Mouse (Mus musculus) left cerebral cortex, adult 2 months (tissue): Measurements from ENCODE around the gene Spopl. TPM values are rescaled to one million over a fixed set of nuclear protein-coding genes. Genes with fewer than 3 reads are reported as not detected.
"Not testable (repeated sequence)": the region's sequence is repeated elsewhere in the genome, so short reads cannot be mapped to it uniquely, and the experiment has no call there.

Source experiments
- DNase-seq, 2 experiments: peaks; one replicate each; pipeline ENCODE4 v3.0.0; 2021 to 2022; ENCODE audit warnings: low spot score in 2 of 2, mixed read lengths in 1 of 2; ENCODE audit errors: extremely low spot score in 1 of 2
- H3K27ac ChIP-seq: fragments of 200-600 bp; 2 replicates; pipeline ENCODE4 v1.8.1; 2022
- H3K4me3 ChIP-seq: fragments of 200-600 bp; 2 replicates; pipeline ENCODE4 v1.8.1; 2022
- CTCF ChIP-seq: fragments of 200-600 bp; IDR thresholded peaks from 2 replicates; pipeline ENCODE4 v1.8.1; 2022; ENCODE audit warnings: antibody characterized with exemption, mild to moderate bottlenecking, moderate library complexity
- intact Hi-C: fragments of 180-260 bp; cut with DNase I; formaldehyde crosslinking; loops from one replicate; pipeline ENCODE4 v1.15.1; 2025
- total RNA-seq, 2 experiments: library from RNA; stranded (reverse); gene quantifications; 2 replicates each; pipeline ENCODE4 v1.2.3; 2021

The Spopl gene
- total RNA-seq, 2 experiments from 2014 or later, result 29.1 to 29.3 TPM

- Histone ChIP-seq H3K27ac (no peak overlapping the region), H3K4me3 (no peak overlapping the region)
- no peak for DNase-seq
- no peak for TF ChIP-seq CTCF
- intact Hi-C loops, result no loop called here
Measured at GRCm38 (mm10) chr2:23547220-23547619, 24.7 kb downstream of the Spopl start.

- no peak for DNase-seq
- H3K27ac ChIP-seq, result no peak overlapping the region
- H3K4me3 ChIP-seq, result no peak overlapping the region
- no peak for TF ChIP-seq CTCF
- intact Hi-C loops, result no loop called here
Measured at GRCm38 (mm10) chr2:23539967-23540366, 31.9 kb downstream of the Spopl start.

- intact Hi-C loops, H3K4me3 ChIP-seq, H3K27ac ChIP-seq, DNase-seq: not testable (repeated sequence)
Measured at GRCm38 (mm10) chr2:23527717-23528116, 44.2 kb downstream of the Spopl start.

DNA sequence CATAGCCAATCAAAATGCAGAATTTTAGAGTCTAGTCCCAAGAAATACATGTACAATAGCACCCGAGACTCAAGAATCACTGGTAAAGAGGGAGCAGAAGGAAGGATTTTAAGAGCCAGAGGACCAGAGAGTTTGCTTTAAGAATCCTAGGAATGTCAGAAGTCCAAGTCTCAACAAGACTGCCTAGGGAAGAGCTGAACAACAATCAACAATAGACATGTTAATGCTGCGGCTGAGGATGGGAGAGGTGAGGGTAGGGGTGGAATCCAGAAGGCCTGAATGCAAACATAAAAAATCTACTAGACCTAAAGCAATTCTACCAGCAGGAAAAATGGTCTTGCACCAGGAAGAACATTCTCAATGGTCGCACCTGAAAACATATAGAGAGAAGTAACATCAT, 66.8 kb downstream of the Spopl start:
- no peak for DNase-seq
- intact Hi-C loops, result no loop called here
- Histone ChIP-seq H3K4me3 (no peak overlapping the region), H3K27ac (no peak overlapping the region)
- no peak for TF ChIP-seq CTCF

DNA sequence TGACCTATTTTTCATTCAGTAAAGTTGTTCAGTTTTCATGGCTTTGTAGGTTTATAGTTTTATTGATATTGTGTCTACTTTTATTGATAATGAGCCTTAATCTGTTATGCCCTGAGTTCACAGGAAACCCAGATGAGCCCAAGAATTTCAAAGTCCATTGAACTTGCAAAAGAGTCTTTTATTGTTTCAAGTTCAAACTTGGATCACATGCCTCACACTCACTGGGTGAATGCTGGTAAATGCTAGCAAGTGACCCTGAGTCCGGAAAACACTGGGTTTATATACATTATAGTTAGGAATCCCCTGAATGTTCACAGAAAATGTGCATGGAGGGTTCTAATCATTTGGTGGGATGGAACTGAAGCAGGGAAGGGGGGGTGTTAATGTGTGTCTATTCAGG, 90.2 kb downstream of the Spopl start:
- Histone ChIP-seq H3K4me3 (no peak overlapping the region), H3K27ac (no peak overlapping the region)
- DNase-seq, result no peak
- TF ChIP-seq CTCF, result no peak
- intact Hi-C loops, result no loop called here

DNA sequence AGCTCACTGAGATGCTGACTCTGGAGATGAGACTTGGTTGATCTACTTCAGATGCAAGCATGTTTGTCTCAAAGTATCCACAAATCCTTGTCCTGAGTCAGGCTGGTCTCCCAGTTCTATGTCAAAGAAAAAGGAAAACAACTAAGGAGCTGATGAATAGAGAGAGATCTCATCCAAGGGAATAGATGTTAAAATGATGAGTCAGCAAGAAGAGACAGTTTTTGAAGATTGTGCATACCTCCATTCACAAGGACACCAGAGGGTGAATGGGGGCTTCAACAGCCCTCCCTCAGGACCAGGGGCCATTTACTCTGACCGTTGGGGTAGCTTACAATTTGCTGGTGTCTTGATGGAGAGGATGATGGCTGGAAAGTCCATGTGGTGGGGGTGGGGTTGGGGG, 104.4 kb downstream of the Spopl start:
- intact Hi-C loops, result no loop called here
- Histone ChIP-seq H3K4me3 (no peak overlapping the region), H3K27ac (no peak overlapping the region)
- TF ChIP-seq CTCF, result no peak
- DNase-seq, result no peak

- intact Hi-C loops, result no loop called here
- H3K4me3 ChIP-seq, result no peak overlapping the region
- no peak for TF ChIP-seq CTCF
- DNase-seq, result no peak
- no peak overlapping the region for H3K27ac ChIP-seq
Measured at GRCm38 (mm10) chr2:23457452-23457851, 114.5 kb downstream of the Spopl start.
